ENCODE assay signal across 23 mouse cellular contexts in the genomic region with DNA sequence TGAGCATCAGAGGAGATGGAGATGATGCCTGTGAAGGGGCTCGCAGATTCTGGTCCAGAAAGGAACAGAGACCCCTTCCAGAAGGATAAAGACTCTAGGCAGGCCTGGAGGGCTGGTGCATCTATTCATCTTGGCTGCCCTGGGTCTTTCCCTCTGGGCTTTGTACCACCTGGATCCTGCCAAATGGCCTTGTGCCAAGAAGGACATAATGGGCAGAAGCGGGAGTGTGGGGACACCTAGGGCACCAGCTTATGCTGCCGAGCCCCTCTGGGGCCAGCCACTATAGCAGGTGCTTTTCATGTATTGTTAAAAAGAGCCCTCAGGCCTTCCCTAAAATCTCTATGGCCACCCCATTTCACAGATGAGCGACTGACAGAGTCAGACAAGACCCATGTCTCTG. TPM values are rescaled to one million over a fixed set of nuclear protein-coding genes. Genes with fewer than 3 reads are reported as not detected.
"Had no signal": no experiment of that assay in that cellular context is flagged by ENCODE, and none has a peak within 500 bp of the region (broad histone marks: within the 10 kb centered on the region; RNA-seq: fewer than 3 reads in every experiment).

No protein-coding gene starts in this region.

- H3K9ac ChIP-seq: liver, embryonic 13.5 days; neural tube, embryonic 12.5 days; neural tube, embryonic 15.5 days had no signal

- H3K4me1 ChIP-seq: liver, embryonic 13.5 days had no signal

- DNase-seq: kidney, adult 9 months; kidney, postnatal 25 days; liver, embryonic 13.5 days; lung, adult 2 months; lung, postnatal 14 days; lung, postnatal 4 days; midbrain, embryonic 14.5 days; right cerebral cortex, postnatal 14 days; right cerebral cortex, postnatal 4 days; thymus, adult 2 months; thymus, postnatal 25 days had no signal

- H3K36me3 ChIP-seq: liver, embryonic 13.5 days; neural tube, embryonic 12.5 days; neural tube, embryonic 15.5 days had no signal

- H3K9me3 ChIP-seq: liver, embryonic 13.5 days; neural tube, embryonic 12.5 days; neural tube, embryonic 15.5 days had no signal

- H3K4me3 ChIP-seq: liver, embryonic 13.5 days; neural tube, embryonic 12.5 days; neural tube, embryonic 15.5 days had no signal

- H3K27ac ChIP-seq: liver, embryonic 13.5 days; neural tube, embryonic 12.5 days; neural tube, embryonic 15.5 days; stomach, postnatal 0 days had no signal

- H3K4me2 ChIP-seq: liver, embryonic 13.5 days; midbrain, embryonic 11.5 days; neural tube, embryonic 12.5 days; neural tube, embryonic 15.5 days had no signal

RNA-seq across cellular contexts. Expression of a gene that starts 6.4 kb away (rescaled TPM):
- total RNA-seq: liver, adult 2 months; megakaryocyte progenitor cell, adult 5-6 weeks had no signal
- polyA plus RNA-seq: liver, embryonic 16.5 days had no signal

RNA-seq across cellular contexts. Expression of a gene that starts 49.2 kb away (rescaled TPM):
- total RNA-seq: liver, adult 2 months; megakaryocyte-erythroid progenitor cell, adult 5-6 weeks had no signal
- polyA plus RNA-seq: large intestine, adult 2 months; limb, embryonic 11.5 days; liver, adult 2 months; liver, embryonic 13.5 days; liver, embryonic 16.5 days; lung, adult 2 months; lung, embryonic 16.5 days; midbrain, embryonic 11.5 days; midbrain, embryonic 14.5 days; neural tube, embryonic 12.5 days; stomach, embryonic 14.5 days; stomach, postnatal 0 days had no signal
